Mouse (Mus musculus) cerebellum, adult 2 months (tissue): Measurements from ENCODE around the gene Sertad4. TPM values are rescaled to one million over a fixed set of nuclear protein-coding genes. Genes with fewer than 3 reads are reported as not detected.

Experiments used
- DNase-seq, 2 experiments: peaks; one replicate each; pipeline ENCODE4 v3.0.0; 2021
- H3K27ac ChIP-seq: fragments of 200-500 bp; 2 replicates; pipeline ENCODE4 v1.5.1; 2012; ENCODE audit warnings: low read length, control low read depth, inconsistent platforms; ENCODE audit not compliant: insufficient read depth
- H3K27me3 ChIP-seq: fragments of 200-500 bp; 2 replicates; pipeline ENCODE4 v1.6.1; 2012; ENCODE audit warnings: inconsistent platforms, mild to moderate bottlenecking, low read length, moderate library complexity; ENCODE audit not compliant: control insufficient read depth, insufficient read depth
- H3K4me1 ChIP-seq: fragments of 200-500 bp; 2 replicates; pipeline ENCODE4 v1.6.1; 2011; ENCODE audit warnings: low read length; ENCODE audit not compliant: control insufficient read depth, insufficient read depth
- H3K4me3 ChIP-seq: fragments of 200-500 bp; replicated peaks from 2 replicates; pipeline ENCODE3; 2011; ENCODE audit warnings: mild to moderate bottlenecking, low read depth, low read length, control low read depth; ENCODE audit not compliant: insufficient read depth
- CTCF ChIP-seq: fragments of 200-500 bp; IDR thresholded peaks from 2 replicates; pipeline ENCODE4 v1.5.1; 2011; ENCODE audit warnings: low read depth, mild to moderate bottlenecking, control low read depth, low read length, moderate library complexity, borderline replicate concordance; ENCODE audit not compliant: insufficient read depth
- POLR2A ChIP-seq: fragments of 200-500 bp; IDR thresholded peaks from 2 replicates; pipeline ENCODE4 v1.6.1; 2011; ENCODE audit warnings: low read length, control low read depth, borderline replicate concordance; ENCODE audit not compliant: insufficient read depth
- WGBS: fragments of 180-500 bp; shearing (Covaris S2); methylation state at CpG from one replicate; pipeline ENCODE4 v1.1.7; 2018; 5-methylcytosine and 5-hydroxymethylcytosine counted together
- polyA plus RNA-seq: library from polyadenylated mRNA; depleted of rRNA; stranded (reverse); fragments of >200 nt; gene quantifications from 2 replicates; pipeline ENCODE4 v1.2.3, GENCODE M21; 2012

Gene Sertad4
- polyA plus RNA-seq, 1 experiment = 11.3 TPM

GRCm38 (mm10) chr1:192847254-192847653 lies 8.3 kb downstream of the Sertad4 start:
- no peak overlapping the region for H3K4me3 ChIP-seq
- WGBS = 55% methylated on average over 3 of the region's 3 CpGs
- no peak overlapping the region for H3K27ac ChIP-seq
- DNase-seq = no peak
- TF ChIP-seq POLR2A = no peak
- no peak for TF ChIP-seq CTCF
- no peaks in the 10 kb centered on the region for H3K27me3 ChIP-seq
- no peaks in the 10 kb centered on the region for H3K4me1 ChIP-seq

- no peak overlapping the region for H3K4me3 ChIP-seq
- TF ChIP-seq POLR2A (no peak), CTCF (no peak)
- WGBS = 88% methylated on average over 9 of the region's 9 CpGs
- no peaks in the 10 kb centered on the region for H3K27me3 ChIP-seq
- no peak overlapping the region for H3K27ac ChIP-seq
- H3K4me1 ChIP-seq = no peaks in the 10 kb centered on the region
- DNase-seq = no peak
Measured at GRCm38 (mm10) chr1:192841094-192841813, 14.3 kb downstream of the Sertad4 start.

GRCm38 (mm10) chr1:192840655-192841054 lies 14.9 kb downstream of the Sertad4 start:
- DNase-seq = no peak
- Histone ChIP-seq H3K4me3 (no peak overlapping the region), H3K27me3 (no peaks in the 10 kb centered on the region), H3K4me1 (no peaks in the 10 kb centered on the region), H3K27ac (no peak overlapping the region)
- WGBS = 82% methylated on average over 2 of the region's 2 CpGs
- TF ChIP-seq CTCF (no peak), POLR2A (no peak)

- Histone ChIP-seq H3K27me3 (no peaks in the 10 kb centered on the region), H3K4me3 (peak overlapping the region; percentile 62), H3K4me1 (no peaks in the 10 kb centered on the region), H3K27ac (peak overlapping the region; percentile 60)
- 8% methylated on average over 18 of the region's 18 CpGs for WGBS
- TF ChIP-seq POLR2A (0 out of 2 replicates have a peak, but pooled peaks have one; percentile 14), CTCF (no peak)
- peak; percentile 30 to 55 for DNase-seq
Measured at GRCm38 (mm10) chr1:192835211-192835681, 20.3 kb downstream of the Sertad4 start.

- peak; percentile 72 to 81 for DNase-seq
- H3K27ac ChIP-seq = peak overlapping the region; percentile 60
- peak overlapping the region; percentile 62 for H3K4me3 ChIP-seq
- WGBS = 4% methylated on average over 63 of the region's 63 CpGs
- TF ChIP-seq CTCF = no peak
- TF ChIP-seq POLR2A = 0 out of 2 replicates have a peak, but pooled peaks have one; percentile 12
- H3K27me3 ChIP-seq = no peaks in the 10 kb centered on the region
- H3K4me1 ChIP-seq = no peaks in the 10 kb centered on the region
Measured at GRCm38 (mm10) chr1:192834361-192835210, 21.0 kb downstream of the Sertad4 start.

GRCm38 (mm10) chr1:192833586-192833985 lies 22.0 kb downstream of the Sertad4 start:
- 80% methylated on average over 26 of the region's 26 CpGs for WGBS
- DNase-seq = no peak
- TF ChIP-seq CTCF (no peak), POLR2A (no peak)
- Histone ChIP-seq H3K27ac (no peak overlapping the region), H3K27me3 (no peaks in the 10 kb centered on the region), H3K4me3 (no peak overlapping the region), H3K4me1 (no peaks in the 10 kb centered on the region)

GRCm38 (mm10) chr1:192833097-192833496 lies 22.5 kb downstream of the Sertad4 start:
- no peak for TF ChIP-seq POLR2A
- TF ChIP-seq CTCF = no peak
- H3K4me1 ChIP-seq = no peaks in the 10 kb centered on the region
- WGBS = 89% methylated on average over 4 of the region's 4 CpGs

GRCm38 (mm10) chr1:192832338-192832737 lies 23.2 kb downstream of the Sertad4 start:
- no peaks in the 10 kb centered on the region for H3K4me1 ChIP-seq
- H3K27me3 ChIP-seq = no peaks in the 10 kb centered on the region
- H3K4me3 ChIP-seq = no peak overlapping the region
- 61% methylated on average over 2 of the region's 2 CpGs for WGBS
- no peak for DNase-seq
- H3K27ac ChIP-seq = no peak overlapping the region
- no peak for TF ChIP-seq POLR2A
- no peak for TF ChIP-seq CTCF

More at GRCm38 (mm10) chr1:192833097-192833496, 22.5 kb downstream of the Sertad4 start:
- H3K27me3 ChIP-seq = no peaks in the 10 kb centered on the region
- DNase-seq = no peak
- no peak overlapping the region for H3K27ac ChIP-seq
- no peak overlapping the region for H3K4me3 ChIP-seq
